26 mouse cellular contexts compared by ENCODE assay signal in the genomic region with DNA sequence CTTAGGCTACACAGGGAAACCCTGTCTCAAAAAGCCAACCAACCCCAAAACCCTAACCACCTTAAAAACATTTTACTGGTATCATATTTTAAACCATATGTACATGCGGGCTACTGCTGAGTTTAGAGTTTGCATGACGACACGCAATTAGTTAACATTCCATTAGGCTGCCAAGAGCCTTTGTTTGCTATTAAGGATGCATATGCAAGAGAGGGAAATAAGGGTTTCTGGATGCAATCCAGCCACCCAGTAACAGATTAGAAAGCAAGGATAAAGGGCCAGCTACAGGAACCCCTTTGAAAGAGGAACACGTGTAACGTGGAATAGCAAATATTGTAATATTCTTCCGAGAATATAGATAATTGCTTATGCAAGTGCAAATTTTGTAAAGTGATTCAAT. TPM values are rescaled to one million over a fixed set of nuclear protein-coding genes. Genes with fewer than 3 reads are reported as not detected.
DNase-seq lines count a peak whose midpoint lies in the region; ATAC-seq lines count a peak whose summit lies in the region.
"Had no signal": no experiment of that assay in that cellular context is flagged by ENCODE, and none has a peak within 500 bp of the region (broad histone marks: within the 10 kb centered on the region; RNA-seq: fewer than 3 reads in every experiment).

No protein-coding gene starts in this region.

- DNase-seq in embryonic facial prominence, embryonic 14.5 days (ENCODE audit: low spot score), result peak; percentile 43
- no peak for DNase-seq in embryonic facial prominence, embryonic 10.5 days (ENCODE audit: low spot score)
- peak; percentile 20 for DNase-seq in midbrain, embryonic 14.5 days
- DNase-seq: adrenal gland, postnatal 10 days; adrenal gland, postnatal 36 days; cerebellum, adult 11 months; cerebellum, adult 2 months; cerebellum, adult 9-11 months; cerebellum, postnatal 25 days; gastrocnemius, postnatal 10 days; gastrocnemius, postnatal 36 days; heart, adult 2 months; heart, postnatal 14 days; heart, postnatal 4 days; kidney, adult 18-20 months had no signal

- 74% methylated on average over 6 of the region's 6 CpGs for WGBS in embryonic facial prominence, embryonic 14.5 days
- 93% methylated on average over 6 of the region's 6 CpGs for WGBS in embryonic facial prominence, embryonic 10.5 days
- 34% methylated on average over 6 of the region's 6 CpGs for WGBS in forebrain, embryonic 16.5 days
- WGBS in forebrain, embryonic 12.5 days, result 83% methylated on average over 6 of the region's 6 CpGs
- WGBS in midbrain, embryonic 14.5 days, result 78% methylated on average over 6 of the region's 6 CpGs
- 70% methylated on average over 6 of the region's 6 CpGs for WGBS in midbrain, embryonic 16.5 days

- no peaks in the 10 kb centered on the region for H3K4me1 ChIP-seq in embryonic facial prominence, embryonic 14.5 days (ENCODE audit: control insufficient read depth, insufficient read depth, low read length)
- no peaks in the 10 kb centered on the region; the same call in 1 of the 2 replicates for H3K4me1 ChIP-seq in embryonic facial prominence, embryonic 10.5 days
- peaks cover 14% of the 10 kb centered on the region for H3K4me1 ChIP-seq in forebrain, embryonic 16.5 days (replicated peaks; ENCODE audit: control insufficient read depth, insufficient read depth, low read length)
- no peaks in the 10 kb centered on the region for H3K4me1 ChIP-seq in forebrain, embryonic 12.5 days
- H3K4me1 ChIP-seq in midbrain, embryonic 14.5 days (ENCODE audit: control insufficient read depth, insufficient read depth, low read length), result no peaks in the 10 kb centered on the region
- no peaks in the 10 kb centered on the region for H3K4me1 ChIP-seq in midbrain, embryonic 16.5 days (ENCODE audit: control insufficient read depth, insufficient read depth, low read length)
- H3K4me1 ChIP-seq: heart, embryonic 10.5 days; heart, embryonic 13.5 days had no signal

- H3K27me3 ChIP-seq in embryonic facial prominence, embryonic 14.5 days (replicated peaks; ENCODE audit: control insufficient read depth, insufficient read depth, low read length), result no peaks in the 10 kb centered on the region
- H3K27me3 ChIP-seq in embryonic facial prominence, embryonic 10.5 days (replicated peaks; ENCODE audit: low read depth, poor library complexity, severe bottlenecking), result no peaks in the 10 kb centered on the region
- H3K27me3 ChIP-seq in forebrain, embryonic 16.5 days (replicated peaks; ENCODE audit: control insufficient read depth, insufficient read depth, low read length), result no peaks in the 10 kb centered on the region
- 0 out of 2 replicates have a peak, but pooled peaks cover 8% of the 10 kb centered on the region for H3K27me3 ChIP-seq in forebrain, embryonic 12.5 days
- no peaks in the 10 kb centered on the region for H3K27me3 ChIP-seq in midbrain, embryonic 14.5 days (ENCODE audit: control insufficient read depth, insufficient read depth, low read length)
- no peaks in the 10 kb centered on the region for H3K27me3 ChIP-seq in midbrain, embryonic 16.5 days (ENCODE audit: control insufficient read depth, insufficient read depth, low read depth, low read length)
- H3K27me3 ChIP-seq: embryonic facial prominence, embryonic 13.5 days; heart, embryonic 13.5 days; Patski had no signal

- no peak overlapping the region for H3K4me2 ChIP-seq in embryonic facial prominence, embryonic 14.5 days (ENCODE audit: low read depth, low read length)
- H3K4me2 ChIP-seq in forebrain, embryonic 16.5 days (ENCODE audit: low read length), result no peak overlapping the region; the same call in 1 of the 2 replicates
- H3K4me2 ChIP-seq in forebrain, embryonic 12.5 days, result no peak overlapping the region
- no peak overlapping the region for H3K4me2 ChIP-seq in midbrain, embryonic 14.5 days (ENCODE audit: low read length)
- no peak overlapping the region for H3K4me2 ChIP-seq in midbrain, embryonic 16.5 days (ENCODE audit: low read length)
- H3K4me2 ChIP-seq: embryonic facial prominence, embryonic 13.5 days; heart, embryonic 13.5 days; hindbrain, embryonic 14.5 days had no signal

- no peak overlapping the region for H3K27ac ChIP-seq in embryonic facial prominence, embryonic 14.5 days (replicated peaks; ENCODE audit: low read depth, low read length)
- H3K27ac ChIP-seq in embryonic facial prominence, embryonic 10.5 days (replicated peaks), result no peak overlapping the region
- peak overlapping the region; percentile 19; the same call in 1 of the 2 replicates for H3K27ac ChIP-seq in forebrain, embryonic 16.5 days (ENCODE audit: low read length)
- no peak overlapping the region for H3K27ac ChIP-seq in forebrain, embryonic 12.5 days
- no peak overlapping the region for H3K27ac ChIP-seq in midbrain, embryonic 14.5 days (replicated peaks; ENCODE audit: low read depth, low read length)
- no peak overlapping the region for H3K27ac ChIP-seq in midbrain, embryonic 16.5 days (ENCODE audit: low read length)
- H3K27ac ChIP-seq: embryonic facial prominence, embryonic 13.5 days; heart, adult 2 months; heart, embryonic 10.5 days; heart, embryonic 13.5 days; hindbrain, embryonic 14.5 days; hindbrain, postnatal 0 days had no signal

- H3K4me3 ChIP-seq in embryonic facial prominence, embryonic 14.5 days (ENCODE audit: low read depth, low read length), result no peak overlapping the region
- no peak overlapping the region for H3K4me3 ChIP-seq in embryonic facial prominence, embryonic 10.5 days
- no peak overlapping the region for H3K4me3 ChIP-seq in forebrain, embryonic 16.5 days (replicated peaks; ENCODE audit: low read length)
- H3K4me3 ChIP-seq in forebrain, embryonic 12.5 days (replicated peaks), result no peak overlapping the region
- no peak overlapping the region for H3K4me3 ChIP-seq in midbrain, embryonic 14.5 days (replicated peaks; ENCODE audit: low read depth, low read length)
- no peak overlapping the region for H3K4me3 ChIP-seq in midbrain, embryonic 16.5 days (ENCODE audit: low read depth, low read length)
- H3K4me3 ChIP-seq: embryonic facial prominence, embryonic 13.5 days; heart, adult 2 months; heart, embryonic 10.5 days; heart, embryonic 13.5 days had no signal

- ATAC-seq in embryonic facial prominence, embryonic 14.5 days (ENCODE audit: low read depth), result no peak
- ATAC-seq in forebrain, embryonic 16.5 days, result peak; percentile 68
- ATAC-seq in forebrain, embryonic 12.5 days (ENCODE audit: low FRiP score), result no peak
- no peak for ATAC-seq in midbrain, embryonic 14.5 days (ENCODE audit: low FRiP score, low TSS enrichment)
- ATAC-seq in midbrain, embryonic 16.5 days, result no peak
- ATAC-seq: hindbrain, postnatal 0 days; inflammation-experienced regulatory T-cells, adult 6 months; intestine, embryonic 16.5 days; Patski had no signal

- no peak overlapping the region for H3K9ac ChIP-seq in embryonic facial prominence, embryonic 14.5 days (ENCODE audit: low read depth, low read length)
- no peak overlapping the region for H3K9ac ChIP-seq in forebrain, embryonic 16.5 days (replicated peaks; ENCODE audit: low read depth, low read length)
- H3K9ac ChIP-seq in forebrain, embryonic 12.5 days, result no peak overlapping the region
- H3K9ac ChIP-seq in midbrain, embryonic 14.5 days (replicated peaks; ENCODE audit: low read length), result no peak overlapping the region
- no peak overlapping the region for H3K9ac ChIP-seq in midbrain, embryonic 16.5 days (ENCODE audit: low read depth, low read length)
- H3K9ac ChIP-seq: embryonic facial prominence, embryonic 13.5 days; heart, embryonic 13.5 days; hindbrain, embryonic 14.5 days had no signal

- H3K36me3 ChIP-seq in embryonic facial prominence, embryonic 14.5 days (ENCODE audit: control insufficient read depth, insufficient read depth, low read length), result no peaks in the 10 kb centered on the region
- no peaks in the 10 kb centered on the region for H3K36me3 ChIP-seq in embryonic facial prominence, embryonic 10.5 days (replicated peaks)
- no peaks in the 10 kb centered on the region for H3K36me3 ChIP-seq in forebrain, embryonic 16.5 days (ENCODE audit: control insufficient read depth, insufficient read depth)
- no peaks in the 10 kb centered on the region for H3K36me3 ChIP-seq in forebrain, embryonic 12.5 days (replicated peaks)
- no peaks in the 10 kb centered on the region for H3K36me3 ChIP-seq in midbrain, embryonic 14.5 days (ENCODE audit: control insufficient read depth, insufficient read depth, low read length)
- no peaks in the 10 kb centered on the region for H3K36me3 ChIP-seq in midbrain, embryonic 16.5 days (ENCODE audit: control insufficient read depth, insufficient read depth, low read length)
- H3K36me3 ChIP-seq: embryonic facial prominence, embryonic 13.5 days; heart, embryonic 10.5 days; heart, embryonic 13.5 days had no signal

- no peaks in the 10 kb centered on the region for H3K9me3 ChIP-seq in embryonic facial prominence, embryonic 14.5 days (ENCODE audit: control insufficient read depth, low read length)
- no peaks in the 10 kb centered on the region for H3K9me3 ChIP-seq in embryonic facial prominence, embryonic 10.5 days
- H3K9me3 ChIP-seq in forebrain, embryonic 16.5 days (ENCODE audit: control insufficient read depth, low read length), result no peaks in the 10 kb centered on the region
- no peaks in the 10 kb centered on the region for H3K9me3 ChIP-seq in forebrain, embryonic 12.5 days
- no peaks in the 10 kb centered on the region for H3K9me3 ChIP-seq in midbrain, embryonic 14.5 days (ENCODE audit: control insufficient read depth, low read length)
- no peaks in the 10 kb centered on the region for H3K9me3 ChIP-seq in midbrain, embryonic 16.5 days (replicated peaks; ENCODE audit: control insufficient read depth, low read length, poor library complexity, severe bottlenecking)
- H3K9me3 ChIP-seq: embryonic facial prominence, embryonic 13.5 days; heart, embryonic 10.5 days had no signal

RNA-seq across cellular contexts. Expression of a gene that starts 55.4 kb away (rescaled TPM):
- 8.7 and 9.3 TPM in 2 replicates for polyA plus RNA-seq in embryonic facial prominence, embryonic 14.5 days (2014; fragmentation: Nextera tagmentation; extraction: Ambion mirVana)
- polyA plus RNA-seq in embryonic facial prominence, embryonic 10.5 days (2016; fragmentation: Nextera tagmentation; extraction: Ambion mirVana), result 8.2 and 9.4 TPM in 2 replicates
- polyA plus RNA-seq in forebrain, embryonic 16.5 days (2015; fragmentation: Nextera tagmentation; extraction: Ambion mirVana), result 10.2 and 11.6 TPM in 2 replicates
- 15.4 and 15.9 TPM in 2 replicates for polyA plus RNA-seq in forebrain, embryonic 12.5 days (2016; fragmentation: Nextera tagmentation; extraction: Ambion mirVana)
- polyA plus RNA-seq in midbrain, embryonic 14.5 days (2014; fragmentation: Nextera tagmentation; extraction: Ambion mirVana), result 13.2 and 14.7 TPM in 2 replicates
- 8.7 and 10.3 TPM in 2 replicates for polyA plus RNA-seq in midbrain, embryonic 16.5 days (2015; fragmentation: Nextera tagmentation; extraction: Ambion mirVana)

RNA-seq across cellular contexts. Expression of a gene that starts 55.4 kb away (rescaled TPM):
- polyA plus RNA-seq in embryonic facial prominence, embryonic 14.5 days (2014; fragmentation: Nextera tagmentation; extraction: Ambion mirVana), result 85.0 and 97.1 TPM in 2 replicates
- polyA plus RNA-seq in embryonic facial prominence, embryonic 10.5 days (2016; fragmentation: Nextera tagmentation; extraction: Ambion mirVana), result 152 and 155 TPM in 2 replicates
- 113 and 116 TPM in 2 replicates for polyA plus RNA-seq in forebrain, embryonic 16.5 days (2015; fragmentation: Nextera tagmentation; extraction: Ambion mirVana)
- polyA plus RNA-seq in forebrain, embryonic 12.5 days (2016; fragmentation: Nextera tagmentation; extraction: Ambion mirVana), result 144 and 154 TPM in 2 replicates
- 89.6 and 109 TPM in 2 replicates for polyA plus RNA-seq in midbrain, embryonic 14.5 days (2014; fragmentation: Nextera tagmentation; extraction: Ambion mirVana)
- 101 TPM in 2 replicates for polyA plus RNA-seq in midbrain, embryonic 16.5 days (2015; fragmentation: Nextera tagmentation; extraction: Ambion mirVana)
